Mouse (Mus musculus) embryonic facial prominence, embryonic 11.5 days (tissue): ENCODE measurements around the gene Foxo3. TPM values are rescaled to one million over a fixed set of nuclear protein-coding genes. Genes with fewer than 3 reads are reported as not detected.

Source experiments
- ATAC-seq: fragments of 200-750 bp; cut with Nextera tagmentation; replicated peaks from 2 replicates; pipeline ENCODE4 v1.8.0; 2017; ENCODE audit warnings: low read depth; ENCODE audit not compliant: insufficient number of reproducible peaks, low FRiP score, low TSS enrichment
- DNase-seq: peaks from one replicate; pipeline ENCODE4 v3.0.0-alpha.2; 2015; ENCODE audit warnings: low spot score
- H3K27ac ChIP-seq: fragments of 300-500 bp; sonication (generic); replicated peaks from 2 replicates; pipeline ENCODE4 v1.5.1; 2014; ENCODE audit warnings: mild to moderate bottlenecking, low read depth, low read length, control low read depth
- H3K27me3 ChIP-seq: fragments of 300-500 bp; sonication (generic); 2 replicates; pipeline ENCODE4 v1.6.1; 2014; ENCODE audit warnings: mild to moderate bottlenecking, low read length, moderate library complexity, mixed read lengths; ENCODE audit not compliant: control insufficient read depth, insufficient read depth
- H3K36me3 ChIP-seq: fragments of 300-500 bp; sonication (generic); replicated peaks from 2 replicates; pipeline ENCODE4 v1.6.1; 2014; ENCODE audit warnings: low read depth, mild to moderate bottlenecking, low read length, moderate library complexity, mixed read lengths; ENCODE audit not compliant: control insufficient read depth, insufficient read depth
- H3K4me1 ChIP-seq: fragments of 300-500 bp; sonication (generic); 2 replicates; pipeline ENCODE4 v1.6.1; 2014; ENCODE audit warnings: low read length, mixed read lengths; ENCODE audit not compliant: control insufficient read depth, insufficient read depth
- H3K4me2 ChIP-seq: fragments of 300-500 bp; sonication (generic); 2 replicates; pipeline ENCODE4 v1.6.1; 2014; ENCODE audit warnings: low read depth, mild to moderate bottlenecking, control low read depth, low read length, moderate library complexity
- H3K4me3 ChIP-seq: fragments of 300-500 bp; sonication (generic); 2 replicates; pipeline ENCODE4 v1.5.1; 2014; ENCODE audit warnings: low read depth, low read length, control low read depth
- H3K9ac ChIP-seq: fragments of 300-500 bp; sonication (generic); replicated peaks from 2 replicates; pipeline ENCODE4 v1.6.1; 2014; ENCODE audit warnings: mild to moderate bottlenecking, control low read depth, low read length
- H3K9me3 ChIP-seq: fragments of 300-500 bp; sonication (generic); replicated peaks from 2 replicates; pipeline ENCODE4 v1.6.1; 2016; ENCODE audit warnings: mild to moderate bottlenecking, low read length, inconsistent platforms, mixed read lengths; ENCODE audit not compliant: control insufficient read depth
- WGBS: fragments of 180-500 bp; shearing (Covaris S2); extraction: QIAGEN DNeasy Blood & Tissue Kit; methylation state at CpG from one replicate; pipeline ENCODE4 v1.1.7; 2014; 5-methylcytosine and 5-hydroxymethylcytosine counted together
- polyA plus RNA-seq: library from polyadenylated mRNA; unstranded; fragments of >200 nt; fragmentation: Nextera tagmentation; extraction: Ambion mirVana; gene quantifications from 2 replicates; pipeline ENCODE4 v1.2.1, GENCODE M21; 2014

Foxo3 gene
- polyA plus RNA-seq, 1 experiment from 2014 or later: 5.0 TPM

DNA sequence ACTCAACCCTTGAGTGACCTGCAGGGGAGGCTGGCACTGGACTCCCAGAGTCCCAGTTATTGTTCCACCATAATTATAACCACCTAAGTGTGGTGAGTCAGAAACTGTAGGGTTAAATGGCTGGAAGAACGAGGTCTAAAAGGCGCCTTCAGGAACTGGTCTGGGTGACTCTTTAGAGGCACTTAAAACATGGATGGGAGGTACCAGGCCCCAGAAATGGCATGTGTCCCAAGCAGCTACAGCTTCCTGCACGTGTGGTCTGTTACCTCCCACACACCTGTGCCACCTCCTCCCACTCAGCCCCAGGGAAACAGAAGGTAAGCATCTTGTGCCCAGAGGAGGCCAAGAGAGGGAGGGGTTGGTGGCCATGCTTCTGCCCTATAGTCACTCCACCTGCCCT, 128.2 kb downstream of the Foxo3 start:
- Histone ChIP-seq H3K4me1 (no peaks in the 10 kb centered on the region), H3K9me3 (no peaks in the 10 kb centered on the region), H3K4me2 (no peak overlapping the region), H3K9ac (no peak overlapping the region), H3K27ac (no peak overlapping the region), H3K27me3 (no peaks in the 10 kb centered on the region), H3K36me3 (no peaks in the 10 kb centered on the region), H3K4me3 (no peak overlapping the region)
- DNase-seq: no peak
- 75% methylated on average over 3 of the region's 3 CpGs for WGBS
- ATAC-seq: no peak

DNA sequence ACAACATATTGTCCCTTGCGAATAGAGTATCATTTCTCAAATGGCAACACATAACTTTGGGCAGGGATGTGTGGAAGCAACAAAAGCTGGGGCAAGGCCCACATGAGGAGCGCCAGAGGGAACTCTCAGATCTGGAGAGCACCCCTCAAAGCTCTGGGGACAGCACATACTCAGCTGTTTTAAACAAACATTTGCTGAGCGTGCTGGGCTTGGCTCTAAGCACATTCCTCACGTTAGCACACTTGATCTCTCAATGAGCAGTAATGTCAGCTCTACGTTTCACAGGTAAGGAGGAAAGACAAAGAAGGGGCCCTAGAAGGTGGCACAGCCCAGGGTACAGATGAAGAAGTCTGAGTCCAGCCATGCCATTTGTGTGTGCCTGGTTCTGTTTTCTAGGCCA, 131.3 kb downstream of the Foxo3 start:
- H3K9ac ChIP-seq: no peak overlapping the region
- no peak overlapping the region for H3K4me3 ChIP-seq
- H3K27me3 ChIP-seq: no peaks in the 10 kb centered on the region
- no peak for DNase-seq
- H3K27ac ChIP-seq: no peak overlapping the region
- no peaks in the 10 kb centered on the region for H3K9me3 ChIP-seq
- 67% methylated on average over 5 of the region's 5 CpGs for WGBS
- H3K4me1 ChIP-seq: no peaks in the 10 kb centered on the region
- no peak overlapping the region for H3K4me2 ChIP-seq
- no peaks in the 10 kb centered on the region for H3K36me3 ChIP-seq
- ATAC-seq: no peak

- no peak for DNase-seq
- Histone ChIP-seq H3K36me3 (no peaks in the 10 kb centered on the region), H3K9me3 (no peaks in the 10 kb centered on the region), H3K9ac (no peak overlapping the region), H3K27ac (no peak overlapping the region), H3K4me2 (no peak overlapping the region), H3K4me3 (no peak overlapping the region), H3K4me1 (no peaks in the 10 kb centered on the region), H3K27me3 (no peaks in the 10 kb centered on the region)
- ATAC-seq: no peak
- WGBS: 66% methylated on average over 4 of the region's 5 CpGs
Observed at GRCm38 (mm10) chr10:42144788-42145187, 131.8 kb downstream of the Foxo3 start.

DNA sequence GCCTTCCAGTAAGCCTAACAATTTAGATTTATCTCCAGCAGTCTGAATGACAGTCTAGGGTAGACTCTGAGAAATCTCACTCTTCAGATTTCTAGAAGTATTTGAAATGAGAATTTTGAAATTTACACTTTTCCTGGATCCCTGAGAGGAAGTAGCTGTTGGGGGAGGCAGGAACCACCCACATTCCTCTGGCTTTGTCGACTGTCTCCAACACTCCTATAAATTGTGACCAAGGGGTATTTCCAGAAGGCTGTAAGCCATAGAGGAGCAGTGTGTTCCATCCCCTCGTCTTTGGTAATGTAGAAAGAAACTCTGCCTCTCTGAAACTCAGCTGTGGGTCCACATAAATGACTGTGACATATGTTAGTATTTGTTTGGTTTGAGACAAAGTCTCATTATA, 132.4 kb downstream of the Foxo3 start:
- DNase-seq (no peak), ATAC-seq (no peak)
- H3K4me1 ChIP-seq: no peaks in the 10 kb centered on the region
- H3K4me2 ChIP-seq: no peak overlapping the region
- no peak overlapping the region for H3K27ac ChIP-seq
- no peaks in the 10 kb centered on the region for H3K9me3 ChIP-seq
- H3K36me3 ChIP-seq: no peaks in the 10 kb centered on the region
- no peak overlapping the region for H3K9ac ChIP-seq
- no peaks in the 10 kb centered on the region for H3K27me3 ChIP-seq
- 48% methylated on average over 2 of the region's 2 CpGs for WGBS
- no peak overlapping the region for H3K4me3 ChIP-seq

- WGBS: 91% methylated on average over 1 of the region's 1 CpGs
- no peak for ATAC-seq
- H3K4me1 ChIP-seq: no peaks in the 10 kb centered on the region
Observed at GRCm38 (mm10) chr10:42142791-42143190, 133.8 kb downstream of the Foxo3 start.

DNA sequence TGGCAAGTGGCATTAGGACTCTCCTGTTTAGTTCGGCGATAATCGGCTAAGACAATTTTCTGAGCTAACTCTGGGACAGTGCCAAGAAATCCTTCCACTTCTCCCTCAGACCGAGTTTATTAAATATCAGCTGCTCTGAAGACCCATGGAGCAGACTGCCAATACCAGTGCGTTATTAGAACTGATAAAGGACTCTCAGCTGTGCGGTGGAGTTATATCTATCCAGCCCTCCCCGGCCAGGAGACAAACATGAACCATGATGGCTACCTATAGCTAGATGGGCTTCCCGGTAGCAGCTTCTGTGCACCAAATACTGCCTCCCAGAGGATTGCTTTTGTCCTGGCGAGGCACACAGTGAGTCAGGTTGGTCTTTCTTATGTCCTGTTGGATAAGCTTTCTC, 134.5 kb downstream of the Foxo3 start:
- WGBS: 79% methylated on average over 9 of the region's 9 CpGs
- Histone ChIP-seq H3K4me1 (no peaks in the 10 kb centered on the region), H3K9me3 (no peaks in the 10 kb centered on the region), H3K9ac (no peak overlapping the region), H3K27me3 (no peaks in the 10 kb centered on the region), H3K4me3 (no peak overlapping the region), H3K4me2 (no peak overlapping the region), H3K36me3 (no peaks in the 10 kb centered on the region), H3K27ac (no peak overlapping the region)
- DNase-seq (no peak), ATAC-seq (no peak)

More at GRCm38 (mm10) chr10:42142791-42143190, 133.8 kb downstream of the Foxo3 start:
- no peak for DNase-seq
- Histone ChIP-seq H3K36me3 (no peaks in the 10 kb centered on the region), H3K27ac (no peak overlapping the region), H3K9ac (no peak overlapping the region), H3K4me2 (no peak overlapping the region), H3K27me3 (no peaks in the 10 kb centered on the region), H3K9me3 (no peaks in the 10 kb centered on the region), H3K4me3 (no peak overlapping the region)

DNA sequence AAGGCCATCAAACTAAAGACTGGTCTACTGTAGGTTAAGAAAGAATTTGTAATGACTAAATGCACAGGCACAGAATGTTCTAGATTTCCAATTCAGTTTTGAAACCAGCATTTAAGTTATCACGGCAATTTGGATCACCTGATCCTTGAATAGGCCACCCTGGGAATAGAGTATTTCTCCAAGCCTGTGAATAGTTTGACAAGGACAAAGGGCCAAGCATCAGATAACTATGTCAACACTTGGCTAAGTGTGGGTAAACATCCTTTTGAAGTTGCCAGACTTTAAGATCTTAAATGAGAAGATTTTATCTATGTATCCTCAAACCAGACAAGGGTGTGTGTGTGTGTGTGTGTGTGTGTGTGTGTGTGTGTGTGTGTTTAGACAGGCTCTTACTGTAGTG, 136.8 kb downstream of the Foxo3 start:
- no peaks in the 10 kb centered on the region for H3K9me3 ChIP-seq
- ATAC-seq: no peak
- H3K4me2 ChIP-seq: no peak overlapping the region
- WGBS: 60% methylated on average over 1 of the region's 1 CpGs
- H3K27me3 ChIP-seq: no peaks in the 10 kb centered on the region
- H3K4me1 ChIP-seq: no peaks in the 10 kb centered on the region
- no peak overlapping the region for H3K4me3 ChIP-seq
- DNase-seq: no peak
- H3K36me3 ChIP-seq: no peaks in the 10 kb centered on the region
- H3K9ac ChIP-seq: no peak overlapping the region
- no peak overlapping the region for H3K27ac ChIP-seq

GRCm38 (mm10) chr10:42134759-42135702, 141.5 kb downstream of the Foxo3 start:
- H3K4me1 ChIP-seq: no peaks in the 10 kb centered on the region
- no peak overlapping the region for H3K27ac ChIP-seq
- WGBS: 79% methylated on average over 14 of the region's 14 CpGs
- no peaks in the 10 kb centered on the region for H3K36me3 ChIP-seq
- DNase-seq: no peak
- no peak overlapping the region for H3K9ac ChIP-seq
- H3K27me3 ChIP-seq: no peaks in the 10 kb centered on the region
- no peak overlapping the region for H3K4me2 ChIP-seq
- H3K4me3 ChIP-seq: no peak overlapping the region
- no peaks in the 10 kb centered on the region for H3K9me3 ChIP-seq
- no peak for ATAC-seq
